Mouse (Mus musculus) MEL (cell line): ENCODE measurements around the gene Ints4.

Experiments
- CTCF ChIP-seq, 3 experiments: IDR thresholded peaks in 2 of 3; conservative IDR thresholded peaks in 1 of 3; 2 replicates each; pipeline ENCODE4 v1.5.1; 2011 to 2012; ENCODE audit warnings: low read length in 3 of 3, low read depth in 2 of 3, mild to moderate bottlenecking in 2 of 3, improper control_type of control experiment in 1 of 3, inconsistent platforms in 1 of 3, mixed read lengths in 1 of 3, moderate library complexity in 1 of 3; ENCODE audit not compliant: control insufficient read depth in 1 of 3, insufficient read depth in 1 of 3, poor library complexity in 1 of 3, severe bottlenecking in 1 of 3
- JUND ChIP-seq: IDR thresholded peaks from 2 replicates; pipeline ENCODE4 v1.6.1; 2011; ENCODE audit warnings: low read depth, mild to moderate bottlenecking, improper control_type of control experiment, low read length
- MAX ChIP-seq: IDR thresholded peaks from 2 replicates; pipeline ENCODE4 v1.6.1; 2011; ENCODE audit warnings: low read length, improper control_type of control experiment
- NRF1 ChIP-seq: IDR thresholded peaks from 2 replicates; pipeline ENCODE4 v1.6.1; 2014; ENCODE audit warnings: low read depth, mild to moderate bottlenecking, inconsistent platforms, low read length, improper control_type of control experiment, moderate library complexity; ENCODE audit not compliant: poor library complexity, insufficient read depth, severe bottlenecking
- POLR2AphosphoS2 ChIP-seq: IDR thresholded peaks from 2 replicates; pipeline ENCODE4 v1.6.1; 2011; ENCODE audit warnings: low read length, improper control_type of control experiment
- RAD21 ChIP-seq: IDR thresholded peaks from 2 replicates; pipeline ENCODE4 v1.6.1; 2011; ENCODE audit warnings: mild to moderate bottlenecking, low read depth, low read length, improper control_type of control experiment
- TAL1 ChIP-seq: IDR thresholded peaks from 2 replicates; pipeline ENCODE4 v1.6.1; 2012; ENCODE audit warnings: mild to moderate bottlenecking, inconsistent platforms, low read length, moderate library complexity, mixed read lengths
- UBTF ChIP-seq: IDR thresholded peaks from 2 replicates; pipeline ENCODE4 v1.6.1; 2012; ENCODE audit warnings: low read depth, mild to moderate bottlenecking, inconsistent platforms, low read length, improper control_type of control experiment, moderate library complexity, borderline replicate concordance; ENCODE audit not compliant: insufficient read depth
- USF1 ChIP-seq: IDR thresholded peaks from 2 replicates; pipeline ENCODE4 v1.6.1; 2014; ENCODE audit warnings: low read depth, mild to moderate bottlenecking, inconsistent platforms, low read length, improper control_type of control experiment, moderate library complexity
- ZKSCAN1 ChIP-seq: IDR thresholded peaks from 2 replicates; pipeline ENCODE4 v1.6.1; 2012; ENCODE audit warnings: low read depth, mild to moderate bottlenecking, inconsistent platforms, low read length, improper control_type of control experiment, moderate library complexity

- TF ChIP-seq JUND: no peak
- no peak for TF ChIP-seq MAX
- no peak for TF ChIP-seq CTCF (IDR thresholded peaks at IDR 0.05 in 2 of 3, conservative IDR thresholded peaks at IDR 0.05 in 1 of 3; ENCODE audit: control insufficient read depth in 1 of 3, insufficient read depth in 1 of 3, low read depth in 2 of 3, low read length in 3 of 3, poor library complexity in 1 of 3, severe bottlenecking in 1 of 3)
- TF ChIP-seq TAL1: no peak
- TF ChIP-seq POLR2AphosphoS2: no peak
- TF ChIP-seq NRF1: no peak
- no peak for TF ChIP-seq USF1
- TF ChIP-seq RAD21: no peak
- TF ChIP-seq ZKSCAN1: no peak
- no peak for TF ChIP-seq UBTF
Measured at GRCm38 (mm10) chr7:97483378-97483777, 2.6 kb downstream of the Ints4 start.
